Mouse (Mus musculus): ENCODE results near the gene Dhrs3. TPM values are rescaled to one million over a fixed set of nuclear protein-coding genes. Genes with fewer than 3 reads are reported as not detected.

Dhrs3 gene
- total and polyA plus RNA-seq, 2 experiments from 2014 or later, result 39.0 to 45.0 TPM

DNA sequence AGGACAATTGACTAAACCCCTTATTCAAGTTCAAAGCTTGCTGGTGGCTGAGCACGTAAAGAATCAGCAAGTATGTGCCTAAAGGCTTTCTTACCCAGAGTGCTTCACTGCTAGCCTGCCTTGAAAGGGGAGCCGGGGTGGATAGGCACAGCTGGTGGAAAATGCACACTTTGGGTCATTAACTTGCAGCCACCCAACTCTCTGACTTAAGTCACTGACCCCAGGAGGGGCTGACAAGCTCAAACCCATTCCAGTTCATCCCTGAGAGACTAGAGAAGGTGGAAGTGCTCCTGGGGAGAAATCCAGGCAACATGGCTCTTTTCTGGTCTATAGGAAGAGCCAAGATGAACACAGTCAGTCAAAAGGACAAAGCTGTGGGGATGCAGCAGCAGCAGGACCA lies 82.9 kb downstream of the Dhrs3 start:
- Histone ChIP-seq H3K4me2 (ENCODE audit: low read depth, low read length) (no peak overlapping the region), H3K4me1 (ENCODE audit: control insufficient read depth, insufficient read depth) (peaks cover 27% of the 10 kb centered on the region), H3K36me3 (replicated peaks; ENCODE audit: control insufficient read depth, insufficient read depth, low read length) (peaks cover 13% of the 10 kb centered on the region; the same call in 1 of the 2 replicates), H3K9ac (replicated peaks; ENCODE audit: low read depth, low read length) (no peak overlapping the region), H3K9me3 (replicated peaks; ENCODE audit: control insufficient read depth, low read length) (no peaks in the 10 kb centered on the region), H3K4me3 (ENCODE audit: low read depth, low read length) (no peak overlapping the region), H3K27me3 (ENCODE audit: control insufficient read depth, insufficient read depth, low read length) (no peaks in the 10 kb centered on the region), H3K27ac (ENCODE audit: low read depth) (no peak overlapping the region)
- ATAC-seq (ENCODE audit: insufficient read depth, low read depth), result no peak
- DNase-seq (ENCODE audit: low spot score), result no peak
- 85% methylated on average over 2 of the region's 2 CpGs for WGBS
- no peak for TF ChIP-seq CTCF (IDR thresholded peaks at IDR 0.05; ENCODE audit: low read depth)
- no peak for TF ChIP-seq EP300 (IDR thresholded peaks at IDR 0.05; ENCODE audit: low read depth)

DNA sequence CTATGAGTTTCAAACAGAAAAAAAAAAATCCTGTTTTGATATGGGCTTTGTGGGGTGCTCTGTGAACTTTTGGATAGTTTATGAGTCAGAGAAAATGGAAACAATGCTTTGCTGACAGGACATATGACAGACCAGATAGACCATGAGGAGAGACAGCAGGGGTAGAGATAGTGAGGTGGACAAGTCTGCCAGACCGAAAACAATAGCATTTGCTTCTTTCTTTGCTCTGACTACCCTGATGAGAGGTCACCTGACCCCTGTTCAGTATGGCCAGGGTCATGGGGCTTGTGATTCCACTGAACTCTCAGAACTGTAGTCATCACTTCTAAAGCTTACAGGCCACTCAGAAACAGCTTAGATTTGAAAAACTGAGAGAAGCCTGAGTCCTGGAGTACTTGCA lies 84.4 kb downstream of the Dhrs3 start:
- Histone ChIP-seq H3K9me3 (replicated peaks; ENCODE audit: control insufficient read depth, low read length) (no peaks in the 10 kb centered on the region), H3K36me3 (replicated peaks; ENCODE audit: control insufficient read depth, insufficient read depth, low read length) (peaks cover 13% of the 10 kb centered on the region; the same call in 1 of the 2 replicates), H3K9ac (replicated peaks; ENCODE audit: low read depth, low read length) (no peak overlapping the region), H3K4me2 (ENCODE audit: low read depth, low read length) (no peak overlapping the region), H3K27ac (ENCODE audit: low read depth) (no peak overlapping the region), H3K27me3 (ENCODE audit: control insufficient read depth, insufficient read depth, low read length) (no peaks in the 10 kb centered on the region), H3K4me1 (ENCODE audit: control insufficient read depth, insufficient read depth) (peaks cover 41% of the 10 kb centered on the region), H3K4me3 (ENCODE audit: low read depth, low read length) (no peak overlapping the region)
- DNase-seq (ENCODE audit: low spot score), result no peak
- ATAC-seq (ENCODE audit: insufficient read depth, low read depth), result no peak
- 41% methylated on average over 1 of the region's 1 CpGs for WGBS
- TF ChIP-seq CTCF (IDR thresholded peaks at IDR 0.05; ENCODE audit: low read depth), result no peak
- no peak for TF ChIP-seq EP300 (IDR thresholded peaks at IDR 0.05; ENCODE audit: low read depth)

Other genes with a start within 250 kb of the Dhrs3 start
- not detected in 2 replicates for gene Gm436, start 206.5 kb upstream of the Dhrs3 start, total RNA-seq (2014; rRNA removed; ENCODE audit: low replicate concordance)
- gene Gm436, start 206.5 kb upstream of the Dhrs3 start, polyA plus RNA-seq (2015; fragmentation: Nextera tagmentation; extraction: Ambion mirVana), result not detected in 2 replicates
- gene Gm13178, start 171.4 kb upstream of the Dhrs3 start, total RNA-seq (2014; rRNA removed; ENCODE audit: low replicate concordance), result not detected in 2 replicates
- gene Gm13178, start 171.4 kb upstream of the Dhrs3 start, polyA plus RNA-seq (2015; fragmentation: Nextera tagmentation; extraction: Ambion mirVana), result not detected in 2 replicates
- not detected in 2 replicates for gene Gm438, start 106.2 kb upstream of the Dhrs3 start, total RNA-seq (2014; rRNA removed; ENCODE audit: low replicate concordance)
- not detected in 2 replicates for gene Gm438, start 106.2 kb upstream of the Dhrs3 start, polyA plus RNA-seq (2015; fragmentation: Nextera tagmentation; extraction: Ambion mirVana)